ENCODE assay signal across 7 mouse cellular contexts in the genomic region with DNA sequence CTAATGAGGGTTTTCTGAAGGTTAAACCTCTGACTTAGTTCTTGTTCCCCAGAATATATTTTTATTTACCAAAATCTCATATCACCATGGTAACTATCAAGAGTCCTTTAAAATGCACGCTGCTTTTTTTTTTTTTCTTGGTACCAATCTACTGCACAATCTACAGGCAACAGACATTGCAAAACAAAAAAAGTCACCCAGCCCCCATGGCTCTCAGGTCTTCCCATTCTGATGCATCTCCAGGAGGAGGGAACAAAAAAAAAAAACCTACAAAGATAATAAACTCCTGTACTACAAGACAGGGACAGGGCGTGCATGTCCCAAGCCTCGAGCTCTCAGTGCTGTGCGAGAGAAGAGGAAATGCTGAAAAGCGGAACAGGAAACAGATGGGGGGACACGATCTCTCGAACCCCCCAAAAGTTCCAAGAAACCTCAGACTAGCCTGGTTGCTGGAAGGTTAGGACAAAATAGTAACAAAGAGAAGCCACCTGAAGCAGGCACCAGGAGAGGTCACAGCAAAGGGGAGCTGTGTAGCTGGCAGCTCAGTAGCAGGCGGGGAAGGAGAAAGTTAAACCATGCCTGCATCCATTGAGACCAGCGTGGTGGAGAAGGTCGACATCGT.
DNase-seq lines count a peak whose midpoint lies in the region; ATAC-seq lines count a peak whose summit lies in the region.

No protein-coding gene starts in this region.

- H3K36me3 ChIP-seq in midbrain, embryonic 11.5 days (ENCODE audit: control insufficient read depth, insufficient read depth, low read length): no peaks in the 10 kb centered on the region
- H3K36me3 ChIP-seq in midbrain, embryonic 13.5 days: no peaks in the 10 kb centered on the region
- no peaks in the 10 kb centered on the region for H3K36me3 ChIP-seq in heart, embryonic 13.5 days
- H3K36me3 ChIP-seq in limb, embryonic 13.5 days: no peaks in the 10 kb centered on the region

- DNase-seq in midbrain, embryonic 11.5 days (ENCODE audit: low spot score, missing footprints): peak; percentile 82
- peak; percentile 24 for DNase-seq in thymus, postnatal 0 days (ENCODE audit: low spot score)
- DNase-seq in gastrocnemius, adult 8-10 months (ENCODE audit: low spot score in 2 of 2): no peak
- DNase-seq in urinary bladder, postnatal 14 days (ENCODE audit: low spot score): no peak

- WGBS in midbrain, embryonic 11.5 days: 71% methylated on average over 11 of the region's 11 CpGs
- WGBS in midbrain, embryonic 13.5 days: 67% methylated on average over 11 of the region's 11 CpGs
- 44% methylated on average over 11 of the region's 11 CpGs for WGBS in heart, embryonic 13.5 days
- WGBS in limb, embryonic 13.5 days: 62% methylated on average over 11 of the region's 11 CpGs

- H3K9me3 ChIP-seq in midbrain, embryonic 11.5 days (ENCODE audit: control insufficient read depth, low read length): no peaks in the 10 kb centered on the region
- no peaks in the 10 kb centered on the region for H3K9me3 ChIP-seq in midbrain, embryonic 13.5 days
- no peaks in the 10 kb centered on the region for H3K9me3 ChIP-seq in heart, embryonic 13.5 days
- no peaks in the 10 kb centered on the region for H3K9me3 ChIP-seq in limb, embryonic 13.5 days

- no peak overlapping the region for H3K4me2 ChIP-seq in midbrain, embryonic 11.5 days
- H3K4me2 ChIP-seq in midbrain, embryonic 13.5 days (replicated peaks): no peak overlapping the region
- peak overlapping the region; percentile 14 for H3K4me2 ChIP-seq in heart, embryonic 13.5 days
- 0 out of 2 replicates have a peak overlapping the region, but pooled peaks have one; percentile 14 for H3K4me2 ChIP-seq in limb, embryonic 13.5 days (replicated peaks)

- no peak overlapping the region for H3K9ac ChIP-seq in midbrain, embryonic 11.5 days (ENCODE audit: low read length)
- no peak overlapping the region for H3K9ac ChIP-seq in midbrain, embryonic 13.5 days (replicated peaks)
- no peak overlapping the region for H3K9ac ChIP-seq in heart, embryonic 13.5 days
- no peak overlapping the region for H3K9ac ChIP-seq in limb, embryonic 13.5 days

- peaks cover 10% of the 10 kb centered on the region for H3K4me1 ChIP-seq in midbrain, embryonic 11.5 days (ENCODE audit: control insufficient read depth, insufficient read depth, low read length)
- H3K4me1 ChIP-seq in midbrain, embryonic 13.5 days (replicated peaks): peaks cover 16% of the 10 kb centered on the region
- peaks cover 26% of the 10 kb centered on the region for H3K4me1 ChIP-seq in heart, embryonic 13.5 days
- peaks cover 21% of the 10 kb centered on the region for H3K4me1 ChIP-seq in limb, embryonic 13.5 days

- H3K4me3 ChIP-seq in midbrain, embryonic 11.5 days (ENCODE audit: low read depth, low read length): no peak overlapping the region
- no peak overlapping the region for H3K4me3 ChIP-seq in midbrain, embryonic 13.5 days (replicated peaks)
- no peak overlapping the region for H3K4me3 ChIP-seq in heart, embryonic 13.5 days
- H3K4me3 ChIP-seq in limb, embryonic 13.5 days: no peak overlapping the region

- ATAC-seq in midbrain, embryonic 11.5 days (ENCODE audit: low FRiP score): no peak
- ATAC-seq in midbrain, embryonic 13.5 days: no peak
- no peak for ATAC-seq in heart, embryonic 13.5 days (ENCODE audit: extremely low read depth, insufficient number of reproducible peaks, low FRiP score, low TSS enrichment)
- ATAC-seq in limb, embryonic 13.5 days (ENCODE audit: low FRiP score, low read depth): no peak

- no peaks in the 10 kb centered on the region for H3K27me3 ChIP-seq in midbrain, embryonic 11.5 days (ENCODE audit: control insufficient read depth, insufficient read depth, low read length)
- peaks cover 2% of the 10 kb centered on the region; the same call in 1 of the 2 replicates for H3K27me3 ChIP-seq in midbrain, embryonic 13.5 days
- H3K27me3 ChIP-seq in heart, embryonic 13.5 days (replicated peaks): no peaks in the 10 kb centered on the region
- H3K27me3 ChIP-seq in limb, embryonic 13.5 days: no peaks in the 10 kb centered on the region

- H3K27ac ChIP-seq in midbrain, embryonic 11.5 days (ENCODE audit: low read depth, low read length): no peak overlapping the region; the same call in 1 of the 2 replicates
- no peak overlapping the region for H3K27ac ChIP-seq in midbrain, embryonic 13.5 days
- H3K27ac ChIP-seq in heart, embryonic 13.5 days (replicated peaks): no peak overlapping the region
- H3K27ac ChIP-seq in limb, embryonic 13.5 days: no peak overlapping the region

Comparison
In these comparisons a context has a peak if more than half of its experiments do, and no peak if none do; other contexts are left out.
1. DNase-seq: peak in midbrain, embryonic 11.5 days (single experiment) and thymus, postnatal 0 days (single experiment); none in gastrocnemius, adult 8-10 months (0 of 2) and urinary bladder, postnatal 14 days (single experiment).
2. H3K4me2 ChIP-seq: peak in heart, embryonic 13.5 days (single experiment) and limb, embryonic 13.5 days (single experiment); none in midbrain, embryonic 11.5 days (single experiment) and midbrain, embryonic 13.5 days (single experiment).